Mouse (Mus musculus): ENCODE data around the gene Exd2.
A peak's percentile ranks its signal among the peaks of the same experiment; 100 is the strongest.
"Not testable (repeated sequence)": the region's sequence is repeated elsewhere in the genome, so short reads cannot be mapped to it uniquely, and the experiment has no call there.

The Exd2 gene

DNA sequence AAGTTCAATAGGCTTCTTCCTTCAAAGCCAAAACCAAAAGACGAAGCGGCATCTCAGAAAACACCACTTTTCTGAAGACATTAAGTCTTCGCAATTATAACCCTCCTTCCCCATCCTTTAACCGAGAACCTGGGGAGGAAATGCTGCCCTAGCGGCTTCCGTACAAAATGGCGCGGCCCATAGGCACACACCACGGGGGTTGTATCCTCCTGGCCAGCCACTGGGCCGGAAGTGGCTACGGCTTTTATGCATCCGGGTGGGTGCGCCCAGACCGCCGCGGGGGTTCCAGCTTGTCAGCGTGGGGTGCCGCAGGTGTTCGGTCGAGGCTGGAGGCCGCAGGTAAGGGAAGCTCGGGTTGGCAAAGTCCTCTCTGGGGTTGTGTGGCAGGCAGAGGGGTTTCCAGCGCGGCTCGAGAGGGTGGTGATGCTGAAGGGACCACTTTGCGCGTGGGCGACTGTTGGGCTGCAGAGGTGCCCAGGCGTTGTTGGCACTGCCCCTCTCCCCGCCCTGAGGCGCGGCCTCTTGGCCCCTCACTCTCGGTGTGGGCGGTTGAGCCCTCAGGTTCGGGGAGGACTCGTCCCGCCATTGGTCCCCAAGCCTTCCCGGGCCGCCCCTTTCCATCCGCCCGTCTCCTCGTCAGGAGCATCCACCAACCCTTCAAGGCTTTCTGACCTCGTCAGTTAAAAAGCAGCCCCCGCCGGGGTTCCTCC is at the start of gene Exd2:
Gene Exd2, plus strand, starts transcription at position 154 of the 710 bp plus-strand sequence.
- peak; percentile 90 for DNase-seq (ENCODE audit: low spot score)

DNA sequence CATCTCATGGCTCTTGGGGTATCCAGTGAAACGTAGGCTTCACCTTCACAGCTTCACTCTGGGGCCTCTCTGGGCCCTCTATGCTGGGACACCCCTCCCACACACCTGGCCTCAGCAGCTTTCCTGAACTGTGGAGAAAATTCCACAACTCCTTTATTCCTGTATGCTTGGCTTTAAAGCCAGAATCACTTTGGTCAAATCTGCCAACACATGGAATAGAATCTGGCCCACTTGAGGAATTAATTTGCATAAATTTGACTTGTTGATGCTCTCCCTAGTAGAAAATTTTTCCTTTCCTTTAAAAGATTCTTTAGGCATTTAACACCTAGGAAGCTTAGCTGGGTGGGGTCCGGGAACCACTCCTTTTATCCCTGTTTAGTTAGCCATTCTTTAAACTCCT is 47.8 kb upstream of the Exd2 start:
- DNase-seq (ENCODE audit: low spot score) = no peak

DNA sequence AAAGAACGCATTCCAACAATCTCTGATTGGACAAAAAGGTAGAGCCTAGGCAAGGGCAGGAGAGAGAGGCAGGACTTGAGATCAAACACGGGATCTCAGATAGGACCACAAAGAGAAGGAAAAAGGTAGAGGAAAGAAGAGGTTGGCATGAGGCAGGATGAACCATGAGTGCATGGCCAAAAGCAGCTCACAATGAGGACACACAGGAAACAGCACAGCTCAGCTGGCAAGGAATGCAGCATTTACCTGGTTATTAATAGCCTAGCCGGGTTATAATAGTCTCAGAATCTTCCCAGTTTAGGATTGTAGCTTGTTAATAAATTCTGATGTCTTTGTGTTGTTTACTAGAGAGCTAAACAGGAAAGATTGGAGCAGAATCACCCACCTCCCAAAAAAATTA is 35.2 kb upstream of the Exd2 start:
- no peak for DNase-seq (ENCODE audit: low spot score)

DNA sequence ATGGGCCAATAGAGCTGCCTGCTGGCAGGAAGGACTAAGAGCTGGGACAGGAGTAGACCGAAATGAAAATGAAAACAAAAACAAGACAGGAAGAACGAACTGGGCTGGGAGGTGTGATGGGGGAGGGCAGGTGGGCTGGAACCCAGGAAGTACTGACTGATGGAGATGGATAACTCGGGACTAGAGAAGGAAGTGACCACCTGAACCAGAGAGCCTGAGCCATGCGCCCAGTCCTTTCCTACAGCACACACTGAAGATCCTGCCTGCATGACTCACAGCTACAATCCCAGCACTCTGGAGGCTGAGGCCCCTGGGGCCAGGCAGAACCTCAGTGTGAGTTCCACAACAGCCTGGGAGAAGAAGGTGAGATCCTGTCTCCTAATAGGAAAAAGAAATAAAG is 29.6 kb upstream of the Exd2 start:
- DNase-seq (ENCODE audit: low spot score) = no peak

DNA sequence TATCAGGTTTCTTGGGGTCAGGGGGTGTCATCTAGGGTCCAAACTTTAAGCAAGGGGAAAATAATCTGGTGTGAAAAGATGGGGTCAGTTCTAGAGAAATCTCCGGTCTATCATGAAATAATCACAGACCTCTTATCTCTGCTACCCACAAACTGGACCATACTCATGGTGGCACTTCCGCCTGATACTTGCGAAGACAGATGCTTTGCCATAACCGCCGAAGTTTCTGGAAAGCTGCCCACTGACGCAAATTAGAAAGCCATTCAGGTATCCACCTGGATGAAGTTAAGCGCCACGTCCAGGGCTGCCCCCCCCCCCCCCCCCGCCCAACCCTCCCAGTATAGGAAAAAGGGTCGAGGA is 28.3 kb upstream of the Exd2 start:
- DNase-seq (ENCODE audit: low spot score) = peak; percentile 30

DNA sequence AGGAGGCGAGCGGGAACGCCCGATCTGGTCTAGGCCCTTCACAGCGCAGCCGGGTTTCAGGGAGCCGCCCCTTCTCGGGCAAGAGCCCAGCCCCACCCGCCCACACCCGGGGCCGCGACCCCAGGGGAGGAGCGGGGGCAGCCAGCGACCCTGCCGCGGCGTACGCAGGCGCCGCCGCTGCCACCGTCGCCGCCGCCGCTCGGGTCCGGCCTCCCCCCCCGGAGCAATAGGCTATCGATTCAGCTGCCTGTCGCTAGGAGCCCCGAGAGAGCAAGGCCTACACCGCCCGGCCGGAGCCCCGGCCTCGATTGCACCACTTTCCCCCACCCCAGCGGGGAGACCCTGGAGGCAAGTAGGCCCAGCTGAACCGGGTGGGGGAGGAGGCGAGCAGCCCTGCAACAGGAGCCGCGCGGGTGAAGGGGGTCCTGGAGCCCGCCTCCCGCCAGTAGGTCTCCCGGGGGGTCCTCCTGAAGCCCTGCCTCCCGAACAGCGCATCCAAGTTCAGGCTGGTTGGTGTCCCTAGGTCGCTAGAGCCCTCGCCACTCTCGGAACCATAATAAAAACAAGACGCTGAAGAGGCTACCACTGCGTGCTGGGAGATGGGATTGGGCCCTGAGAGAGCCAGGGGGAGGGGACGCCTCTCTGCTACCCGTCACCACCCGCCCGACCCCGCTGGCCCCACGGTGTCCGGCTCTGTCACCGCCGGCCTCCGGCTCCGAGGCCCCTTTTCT is 27.8 kb upstream of the Exd2 start:
- DNase-seq (ENCODE audit: low spot score) = peak; percentile 69

GRCm38 (mm10) chr12:80435887-80436286 is 27.0 kb upstream of the Exd2 start:
- peak; percentile 31 for DNase-seq (ENCODE audit: low spot score)

- peak; percentile 68 for DNase-seq (ENCODE audit: low spot score)
These were observed 26.4 kb upstream of the Exd2 start, which contains the start of gene Dcaf5 for GRCm38 (mm10) chr12:80436336-80436976. Gene Dcaf5 (minus strand): TSS chr12:80436601.

GRCm38 (mm10) chr12:80437051-80437675 is 25.7 kb upstream of the Exd2 start:
- peak; percentile 38 for DNase-seq (ENCODE audit: low spot score)

DNA sequence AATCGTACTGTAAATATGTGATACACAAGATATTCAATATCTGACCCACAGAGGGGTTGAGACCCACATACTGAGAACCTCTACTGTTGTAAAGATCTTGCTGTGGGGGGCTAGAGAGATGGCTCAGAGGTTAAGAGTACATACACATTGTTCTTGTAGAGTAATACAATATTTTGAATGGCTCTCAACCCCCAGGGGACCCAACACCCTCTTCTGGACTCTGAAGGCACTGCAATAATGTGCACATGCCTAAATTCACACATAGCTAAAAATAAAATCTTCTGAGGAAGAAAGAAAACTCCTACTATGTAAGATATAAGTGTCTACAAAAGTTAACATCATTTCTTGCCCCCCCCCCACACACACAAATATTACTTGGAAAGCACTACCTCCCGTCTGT is 21.9 kb upstream of the Exd2 start:
- peak; percentile 30 for DNase-seq (ENCODE audit: low spot score)

- no peak for DNase-seq (ENCODE audit: low spot score)
These were observed 18.3 kb upstream of the Exd2 start for GRCm38 (mm10) chr12:80444525-80445109.

GRCm38 (mm10) chr12:80453506-80453905 is 9.4 kb upstream of the Exd2 start:
- no peak for DNase-seq (ENCODE audit: low spot score)

DNA sequence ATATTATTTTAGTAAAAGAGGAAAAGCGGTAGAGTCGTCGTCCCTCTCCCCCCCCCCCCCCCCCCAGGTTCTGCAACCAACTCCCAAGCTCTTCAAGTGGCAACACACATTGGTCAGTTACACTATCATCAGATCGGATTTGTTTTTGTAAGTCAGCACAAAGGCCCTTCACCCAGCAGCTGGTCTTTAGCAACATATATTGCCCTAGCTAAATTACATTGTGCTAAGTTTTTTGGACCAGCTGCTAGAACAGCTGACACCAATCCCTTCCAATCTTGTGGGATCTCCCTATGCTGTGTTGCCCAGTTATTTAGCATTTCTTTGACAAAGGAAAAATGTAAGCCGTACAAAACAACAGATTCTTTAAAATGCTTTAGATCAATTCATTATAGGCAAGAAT is 4.9 kb upstream of the Exd2 start:
- no peak for DNase-seq (ENCODE audit: low spot score)

DNA sequence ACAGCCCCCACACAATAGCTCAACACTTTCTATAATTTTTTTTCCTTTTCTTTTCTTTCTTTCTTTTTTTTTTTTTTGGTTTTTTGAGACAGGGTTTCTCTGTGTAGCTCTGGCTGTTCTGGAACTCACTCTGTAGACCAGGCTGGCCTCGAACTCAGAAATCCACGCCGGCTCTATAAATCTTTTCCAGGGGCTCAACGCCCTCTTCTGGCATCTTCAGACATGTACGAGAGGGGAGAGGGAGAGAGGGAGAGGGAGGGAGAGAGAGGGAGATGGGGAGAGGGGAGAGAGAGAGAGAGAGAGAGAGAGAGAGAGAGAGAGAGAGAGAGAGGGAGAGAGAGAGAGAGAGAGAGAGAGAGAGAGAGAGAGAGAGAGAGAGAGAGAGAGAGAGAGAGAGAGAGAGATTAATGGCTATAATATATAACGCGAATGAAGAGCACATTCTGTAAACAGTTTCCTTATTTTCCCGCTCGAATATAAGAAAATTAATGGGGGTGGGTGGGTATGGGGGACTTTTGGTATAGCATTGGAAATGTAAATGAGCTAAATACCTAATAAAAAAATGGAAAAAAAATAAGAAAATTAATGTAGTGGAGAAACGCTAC is 501 bp upstream of the Exd2 start:
- not testable (repeated sequence) for DNase-seq (ENCODE audit: low spot score)

GRCm38 (mm10) chr12:80463666-80464269 is 873 bp downstream of the Exd2 start:
- DNase-seq (ENCODE audit: low spot score) = peak; percentile 34

- no peak for DNase-seq (ENCODE audit: low spot score)
These were observed 7.3 kb downstream of the Exd2 start for GRCm38 (mm10) chr12:80470206-80470605.

- no peak for DNase-seq (ENCODE audit: low spot score)
These were observed 9.0 kb downstream of the Exd2 start for GRCm38 (mm10) chr12:80471926-80472325.

- no peak for DNase-seq (ENCODE audit: low spot score)
These were observed 10.8 kb downstream of the Exd2 start for GRCm38 (mm10) chr12:80473731-80474130.

DNA sequence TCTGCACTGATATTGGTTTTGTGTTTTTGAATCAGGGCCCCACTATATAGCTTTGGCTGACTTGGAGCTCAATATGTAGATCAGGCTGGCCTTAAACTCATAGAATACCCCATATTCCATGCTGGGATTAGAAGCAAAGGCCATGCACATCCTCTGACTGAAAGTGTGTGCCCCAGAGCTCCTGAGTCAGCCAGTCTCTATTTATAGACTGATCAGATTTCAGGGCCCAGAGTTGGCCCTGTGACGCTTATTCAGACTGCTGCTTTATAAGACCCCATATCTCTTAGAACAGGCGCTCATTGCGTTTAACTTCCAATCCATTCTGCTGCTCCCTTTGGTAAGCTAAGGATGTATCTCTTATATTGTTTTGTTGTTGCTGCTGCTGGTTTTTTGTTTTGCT is 17.1 kb downstream of the Exd2 start:
- DNase-seq (ENCODE audit: low spot score) = no peak

- no peak for DNase-seq (ENCODE audit: low spot score)
These were observed 20.5 kb downstream of the Exd2 start for GRCm38 (mm10) chr12:80483397-80483796.

GRCm38 (mm10) chr12:80493311-80493710 is 30.4 kb downstream of the Exd2 start:
- no peak for DNase-seq (ENCODE audit: low spot score)
